Mouse (Mus musculus): ENCODE data around the gene Tesmin. TPM values are rescaled to one million over a fixed set of nuclear protein-coding genes. Genes with fewer than 3 reads are reported as not detected.

Gene Tesmin
- polyA plus RNA-seq, 2 experiments = 0.25 to 0.30 TPM

DNA sequence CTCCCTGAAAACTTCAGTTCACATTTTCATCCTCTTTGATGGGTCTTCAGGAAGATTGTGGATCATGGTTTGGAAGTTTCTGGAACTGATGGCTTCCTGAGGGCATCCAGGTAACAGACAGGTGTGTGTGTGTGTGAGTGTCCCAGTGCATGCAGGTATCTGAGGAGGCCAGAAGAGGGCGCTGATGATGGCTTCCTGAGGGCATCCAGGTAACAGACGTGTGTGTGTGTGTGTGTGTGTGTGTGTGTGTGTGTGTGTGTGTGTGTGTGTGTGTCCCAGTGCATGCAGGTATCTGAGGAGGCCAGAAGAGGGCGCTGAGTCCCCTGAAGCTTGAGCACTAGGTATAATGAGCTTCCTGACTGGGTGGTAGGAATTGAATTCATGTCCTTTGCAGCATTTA lies 58.7 kb downstream of the Tesmin start:
- WGBS (ENCODE audit: insufficient replicate concordance) = 52% methylated on average over 3 of the region's 3 CpGs
- ATAC-seq (ENCODE audit: insufficient read depth) (no peak), DNase-seq (ENCODE audit: low read depth in 3 of 3, low spot score in 3 of 3) (no peak)
- Histone ChIP-seq H3K36me3 (replicated peaks; ENCODE audit: control insufficient read depth, insufficient read depth, low read depth) (no peaks in the 10 kb centered on the region), H3K4me1 (replicated peaks; ENCODE audit: control insufficient read depth in 2 of 2, insufficient read depth in 2 of 2, low read length in 1 of 2) (no peaks in the 10 kb centered on the region), H3K27ac (no peak overlapping the region), H3K9me3 (ENCODE audit: control insufficient read depth, low read length) (no peaks in the 10 kb centered on the region), H3K27me3 (ENCODE audit: control insufficient read depth, insufficient read depth, low read length) (no peaks in the 10 kb centered on the region), H3K9ac (replicated peaks) (no peak overlapping the region), H3K4me2 (ENCODE audit: low read depth) (no peak overlapping the region), H3K4me3 (ENCODE audit: insufficient read depth in 1 of 2, low read depth in 2 of 2, low read length in 2 of 2) (no peak overlapping the region)
- no peak for TF ChIP-seq EP300 (IDR thresholded peaks at IDR 0.05; ENCODE audit: low read depth)
- TF ChIP-seq CTCF (IDR thresholded peaks at IDR 0.05; ENCODE audit: low read depth) = peak; percentile 54; the same call in 1 of the 2 replicates

GRCm38 (mm10) chr19:3449248-3449647 lies 60.6 kb downstream of the Tesmin start:
- DNase-seq (ENCODE audit: low read depth in 3 of 3, low spot score in 3 of 3) (no peak), ATAC-seq (ENCODE audit: insufficient read depth) (no peak)
- WGBS (ENCODE audit: insufficient replicate concordance) = 52% methylated on average over 3 of the region's 3 CpGs
- no peak overlapping the region for H3K4me3 ChIP-seq (ENCODE audit: insufficient read depth in 1 of 2, low read depth in 2 of 2, low read length in 2 of 2)
- H3K36me3 ChIP-seq (replicated peaks; ENCODE audit: control insufficient read depth, insufficient read depth, low read depth) = no peaks in the 10 kb centered on the region
- H3K4me2 ChIP-seq (ENCODE audit: low read depth) = no peak overlapping the region
- no peak overlapping the region for H3K27ac ChIP-seq
- H3K27me3 ChIP-seq (ENCODE audit: control insufficient read depth, insufficient read depth, low read length) = no peaks in the 10 kb centered on the region
- H3K4me1 ChIP-seq (replicated peaks; ENCODE audit: control insufficient read depth in 2 of 2, insufficient read depth in 2 of 2, low read length in 1 of 2) = no peaks in the 10 kb centered on the region
- no peak for TF ChIP-seq EP300 (IDR thresholded peaks at IDR 0.05; ENCODE audit: low read depth)
- no peak for TF ChIP-seq CTCF (IDR thresholded peaks at IDR 0.05; ENCODE audit: low read depth)
- no peak overlapping the region for H3K9ac ChIP-seq (replicated peaks)
- H3K9me3 ChIP-seq (ENCODE audit: control insufficient read depth, low read length) = no peaks in the 10 kb centered on the region

DNA sequence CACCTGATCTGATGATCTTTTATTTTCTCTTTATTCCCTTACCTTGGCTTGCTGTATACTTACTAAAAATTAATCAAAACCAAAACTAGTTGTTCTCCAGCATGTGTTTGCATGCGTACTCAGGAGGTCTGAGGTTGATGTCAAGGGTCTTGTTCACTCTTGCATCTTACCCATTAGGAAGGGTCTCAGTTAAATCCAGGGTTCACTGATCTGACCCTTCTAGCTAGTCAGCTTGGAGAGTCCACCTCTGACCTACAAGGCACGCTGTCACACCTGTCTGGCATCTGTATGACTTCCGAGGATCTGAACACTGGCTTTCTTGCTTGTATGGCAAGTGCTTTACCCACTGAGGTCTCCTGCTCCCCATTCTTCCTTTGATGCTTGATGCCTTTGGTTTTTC lies 62.1 kb downstream of the Tesmin start:
- no peaks in the 10 kb centered on the region for H3K4me1 ChIP-seq (replicated peaks; ENCODE audit: control insufficient read depth in 2 of 2, insufficient read depth in 2 of 2, low read length in 1 of 2)
- no peak overlapping the region for H3K27ac ChIP-seq
- DNase-seq (ENCODE audit: low read depth in 3 of 3, low spot score in 3 of 3) (no peak), ATAC-seq (ENCODE audit: insufficient read depth) (no peak)
- WGBS (ENCODE audit: insufficient replicate concordance) = 85% methylated on average over 3 of the region's 3 CpGs
- TF ChIP-seq CTCF (IDR thresholded peaks at IDR 0.05; ENCODE audit: low read depth) (no peak), EP300 (IDR thresholded peaks at IDR 0.05; ENCODE audit: low read depth) (no peak)
- H3K27me3 ChIP-seq (ENCODE audit: control insufficient read depth, insufficient read depth, low read length) = no peaks in the 10 kb centered on the region
- H3K4me2 ChIP-seq (ENCODE audit: low read depth) = no peak overlapping the region
- no peaks in the 10 kb centered on the region for H3K9me3 ChIP-seq (ENCODE audit: control insufficient read depth, low read length)
- no peak overlapping the region for H3K9ac ChIP-seq (replicated peaks)
- peaks cover 11% of the 10 kb centered on the region for H3K36me3 ChIP-seq (replicated peaks; ENCODE audit: control insufficient read depth, insufficient read depth, low read depth)
- no peak overlapping the region for H3K4me3 ChIP-seq (ENCODE audit: insufficient read depth in 1 of 2, low read depth in 2 of 2, low read length in 2 of 2)

DNA sequence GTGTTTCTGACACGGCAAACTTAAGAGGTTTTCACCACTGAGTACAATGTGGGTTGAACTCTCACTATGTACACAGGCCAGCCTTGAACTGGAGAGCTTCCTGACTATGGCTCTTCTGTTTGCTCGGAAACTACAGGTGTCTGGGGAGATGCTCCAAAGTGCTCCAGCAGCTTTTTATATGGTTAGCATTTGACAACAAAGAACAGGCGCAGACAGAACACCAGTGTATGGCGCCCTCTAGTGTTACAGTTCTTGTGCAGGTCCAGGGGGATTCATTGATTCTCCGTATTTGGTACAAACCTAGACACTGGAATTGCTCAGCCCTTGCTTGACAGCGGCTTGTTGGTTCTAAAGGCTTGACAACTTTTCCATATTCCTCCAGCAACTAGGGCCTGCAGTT lies 62.5 kb downstream of the Tesmin start:
- H3K9me3 ChIP-seq (ENCODE audit: control insufficient read depth, low read length) = no peaks in the 10 kb centered on the region
- TF ChIP-seq EP300 (IDR thresholded peaks at IDR 0.05; ENCODE audit: low read depth) (no peak), CTCF (IDR thresholded peaks at IDR 0.05; ENCODE audit: low read depth) (peak; percentile 80)
- H3K9ac ChIP-seq (replicated peaks) = no peak overlapping the region
- ATAC-seq (ENCODE audit: insufficient read depth) (peak; percentile 31; the same call in 1 of the 2 replicates), DNase-seq (ENCODE audit: low read depth in 3 of 3, low spot score in 3 of 3) (peak; percentile 26 to 40 (median 30))
- no peak overlapping the region for H3K27ac ChIP-seq
- 29% methylated on average over 6 of the region's 6 CpGs for WGBS (ENCODE audit: insufficient replicate concordance)
- no peaks in the 10 kb centered on the region for H3K27me3 ChIP-seq (ENCODE audit: control insufficient read depth, insufficient read depth, low read length)
- peaks cover 15% of the 10 kb centered on the region for H3K36me3 ChIP-seq (replicated peaks; ENCODE audit: control insufficient read depth, insufficient read depth, low read depth)
- no peak overlapping the region for H3K4me2 ChIP-seq (ENCODE audit: low read depth)
- no peaks in the 10 kb centered on the region for H3K4me1 ChIP-seq (replicated peaks; ENCODE audit: control insufficient read depth in 2 of 2, insufficient read depth in 2 of 2, low read length in 1 of 2)
- H3K4me3 ChIP-seq (ENCODE audit: insufficient read depth in 1 of 2, low read depth in 2 of 2, low read length in 2 of 2) = no peak overlapping the region

GRCm38 (mm10) chr19:3451649-3452048 lies 63.0 kb downstream of the Tesmin start:
- TF ChIP-seq CTCF (IDR thresholded peaks at IDR 0.05; ENCODE audit: low read depth) (no peak), EP300 (IDR thresholded peaks at IDR 0.05; ENCODE audit: low read depth) (no peak)
- no peaks in the 10 kb centered on the region for H3K4me1 ChIP-seq (replicated peaks; ENCODE audit: control insufficient read depth in 2 of 2, insufficient read depth in 2 of 2, low read length in 1 of 2)
- no peak overlapping the region for H3K4me3 ChIP-seq (ENCODE audit: insufficient read depth in 1 of 2, low read depth in 2 of 2, low read length in 2 of 2)
- no peak for DNase-seq (ENCODE audit: low read depth in 3 of 3, low spot score in 3 of 3)
- H3K9ac ChIP-seq (replicated peaks) = no peak overlapping the region
- H3K36me3 ChIP-seq (replicated peaks; ENCODE audit: control insufficient read depth, insufficient read depth, low read depth) = peaks cover 18% of the 10 kb centered on the region
- no peak overlapping the region for H3K4me2 ChIP-seq (ENCODE audit: low read depth)
- ATAC-seq (ENCODE audit: insufficient read depth) = no peak
- no peaks in the 10 kb centered on the region for H3K27me3 ChIP-seq (ENCODE audit: control insufficient read depth, insufficient read depth, low read length)
- no peaks in the 10 kb centered on the region for H3K9me3 ChIP-seq (ENCODE audit: control insufficient read depth, low read length)
- WGBS (ENCODE audit: insufficient replicate concordance) = 40% methylated on average over 6 of the region's 6 CpGs
- no peak overlapping the region for H3K27ac ChIP-seq

Other genes starting within 250 kb of the Tesmin start
- gene Mrpl21, start 106.0 kb upstream of the Tesmin start, polyA plus RNA-seq (2012; rRNA removed) = 21.5 and 36.2 TPM in 2 replicates
- 67.9 and 73.2 TPM in 2 replicates for gene Mrpl21, start 106.0 kb upstream of the Tesmin start, polyA plus RNA-seq (2014; fragmentation: Nextera tagmentation; extraction: Ambion mirVana)
- 1.4 and 1.6 TPM in 2 replicates for gene Ighmbp2, start 105.8 kb upstream of the Tesmin start, polyA plus RNA-seq (2012; rRNA removed)
- gene Ighmbp2, start 105.8 kb upstream of the Tesmin start, polyA plus RNA-seq (2014; fragmentation: Nextera tagmentation; extraction: Ambion mirVana) = 2.0 and 2.3 TPM in 2 replicates
- gene Cpt1a, start 66.5 kb upstream of the Tesmin start, polyA plus RNA-seq (2012; rRNA removed) = 3.5 and 4.6 TPM in 2 replicates
- gene Cpt1a, start 66.5 kb upstream of the Tesmin start, polyA plus RNA-seq (2014; fragmentation: Nextera tagmentation; extraction: Ambion mirVana) = 5.2 and 6.8 TPM in 2 replicates
- gene Gal, start 25.7 kb downstream of the Tesmin start, polyA plus RNA-seq (2012; rRNA removed) = 0.04 and 0.36 TPM in 2 replicates
- gene Gal, start 25.7 kb downstream of the Tesmin start, polyA plus RNA-seq (2014; fragmentation: Nextera tagmentation; extraction: Ambion mirVana) = not detected in 2 replicates
- 19.2 and 22.6 TPM in 2 replicates for gene Ppp6r3, start 186.9 kb downstream of the Tesmin start, polyA plus RNA-seq (2012; rRNA removed)
- gene Ppp6r3, start 186.9 kb downstream of the Tesmin start, polyA plus RNA-seq (2014; fragmentation: Nextera tagmentation; extraction: Ambion mirVana) = 22.6 and 24.2 TPM in 2 replicates